Mouse (Mus musculus): Measurements from ENCODE around the gene Sytl4. TPM values are rescaled to one million over a fixed set of nuclear protein-coding genes. Genes with fewer than 3 reads are reported as not detected.

The Sytl4 gene
- total RNA-seq (2021): under 1 TPM; 0.30 to 0.37 TPM
- long read RNA-seq, experiment 1, partial matches to known transcripts: 0 of 1 reads
- long read RNA-seq, experiment 1, other reads (novel, unspliced or antisense): 1 of 1 reads
- long read RNA-seq, experiment 2, partial matches to known transcripts: 0 of 1 reads
- long read RNA-seq, experiment 2, other reads (novel, unspliced or antisense): 0 of 1 reads

- DNase-seq (ENCODE audit: low spot score in 2 of 2): peak in 1 of 2 experiments; percentile 1
Observed at GRCm38 (mm10) chrX:133981231-133982002, at the start of gene Sytl4. Gene Sytl4, minus strand, starts transcription at chrX:133981812.

- no peak for DNase-seq (ENCODE audit: low spot score in 2 of 2)
Observed at GRCm38 (mm10) chrX:134020664-134021063, 39.1 kb upstream of the Sytl4 start.

GRCm38 (mm10) chrX:134019005-134019404 is 37.4 kb upstream of the Sytl4 start:
- peak; percentile 70 to 79 for DNase-seq (ENCODE audit: low spot score in 2 of 2)

GRCm38 (mm10) chrX:133995866-133996265 is 14.3 kb upstream of the Sytl4 start:
- DNase-seq (ENCODE audit: low spot score in 2 of 2): no peak

- no peak for DNase-seq (ENCODE audit: low spot score in 2 of 2)
Observed at GRCm38 (mm10) chrX:133964615-133965014, 17.0 kb downstream of the Sytl4 start.

- DNase-seq (ENCODE audit: low spot score in 2 of 2): no peak
Observed at GRCm38 (mm10) chrX:133960617-133961016, 21.0 kb downstream of the Sytl4 start.

GRCm38 (mm10) chrX:133954661-133955060 is 27.0 kb downstream of the Sytl4 start:
- no peak for DNase-seq (ENCODE audit: low spot score in 2 of 2)

GRCm38 (mm10) chrX:133947427-133947826 is 34.2 kb downstream of the Sytl4 start:
- DNase-seq (ENCODE audit: low spot score in 2 of 2): peak; percentile 11 to 30

- no peak for DNase-seq (ENCODE audit: low spot score in 2 of 2)
Observed at GRCm38 (mm10) chrX:133939561-133939960, 42.1 kb downstream of the Sytl4 start.

- no peak for DNase-seq (ENCODE audit: low spot score in 2 of 2)
Observed at GRCm38 (mm10) chrX:133936605-133937225, 44.9 kb downstream of the Sytl4 start.

- peak; percentile 17 to 47 for DNase-seq (ENCODE audit: low spot score in 2 of 2)
Observed at GRCm38 (mm10) chrX:133931302-133932013, 50.2 kb downstream of the Sytl4 start.

GRCm38 (mm10) chrX:133926760-133927159 is 54.9 kb downstream of the Sytl4 start:
- no peak for DNase-seq (ENCODE audit: low spot score in 2 of 2)

GRCm38 (mm10) chrX:133921187-133921586 is 60.4 kb downstream of the Sytl4 start:
- no peak for DNase-seq (ENCODE audit: low spot score in 2 of 2)

- no peak for DNase-seq (ENCODE audit: low spot score in 2 of 2)
Observed at GRCm38 (mm10) chrX:133914219-133914618, 67.4 kb downstream of the Sytl4 start.

GRCm38 (mm10) chrX:133913006-133913405 is 68.6 kb downstream of the Sytl4 start:
- DNase-seq (ENCODE audit: low spot score in 2 of 2): no peak

GRCm38 (mm10) chrX:133911397-133912103 is 70.1 kb downstream of the Sytl4 start:
- no peak for DNase-seq (ENCODE audit: low spot score in 2 of 2)

GRCm38 (mm10) chrX:133908261-133908660 is 73.4 kb downstream of the Sytl4 start, which contains the start of gene Srpx2:
Gene Srpx2, plus strand, starts transcription at chrX:133908426.
- no peak for DNase-seq (ENCODE audit: low spot score in 2 of 2)

- peak; percentile 79 to 81 for DNase-seq (ENCODE audit: low spot score in 2 of 2)
Observed at GRCm38 (mm10) chrX:133898014-133898542, 83.5 kb downstream of the Sytl4 start, which contains the start of gene Tspan6. Gene Tspan6, minus strand, starts transcription at chrX:133898429.

GRCm38 (mm10) chrX:133888111-133888510 is 93.5 kb downstream of the Sytl4 start:
- peak; percentile 2 to 9 for DNase-seq (ENCODE audit: low spot score in 2 of 2)

GRCm38 (mm10) chrX:133887308-133887707 is 94.3 kb downstream of the Sytl4 start:
- no peak for DNase-seq (ENCODE audit: low spot score in 2 of 2)

All from left cerebral cortex, adult 18-20 months (tissue).